Comparison of ENCODE assay signal across 17 mouse cellular contexts in genomic region chr12:35287974-35288373, GRCm38 (mm10).
DNase-seq lines count a peak whose midpoint lies in the region; ATAC-seq and TF ChIP-seq lines count a peak whose summit lies in the region.
"Had no signal": no experiment of that assay in that cellular context is flagged by ENCODE, and none has a peak within 500 bp of the region (broad histone marks: within the 10 kb centered on the region; RNA-seq: fewer than 3 reads in every experiment).

No protein-coding gene starts in this region.

- 47% methylated on average over 2 of the region's 2 CpGs for WGBS in heart, adult 2 months
- WGBS in forebrain, embryonic 16.5 days: 63% methylated on average over 2 of the region's 2 CpGs

- H3K27me3 ChIP-seq in heart, adult 2 months (ENCODE audit: control insufficient read depth, insufficient read depth, low read length): no peaks in the 10 kb centered on the region
- H3K27me3 ChIP-seq in forebrain, embryonic 16.5 days (replicated peaks; ENCODE audit: control insufficient read depth, insufficient read depth, low read length): no peaks in the 10 kb centered on the region
- H3K27me3 ChIP-seq: embryonic facial prominence, embryonic 12.5 days; heart, embryonic 13.5 days; limb, embryonic 13.5 days; stomach, embryonic 15.5 days had no signal

- DNase-seq in adrenal gland, adult 2 months: peak; percentile 35
- no peak for DNase-seq in adrenal gland, postnatal 4 days (ENCODE audit: low spot score in 2 of 2)
- DNase-seq in heart, adult 2 months: peak; percentile 36 to 57
- DNase-seq in heart, adult 8-10 months (ENCODE audit: low spot score): no peak
- DNase-seq in adipocyte (ENCODE audit: low spot score): peak; percentile 68
- no peak for DNase-seq in retina, postnatal 1 day
- DNase-seq: cerebellum, adult 11-12 months; kidney, adult 9 months; right cerebral cortex, adult 18-20 months; spleen, adult 18-20 months; thymus, adult 2 months had no signal

- H3K9me3 ChIP-seq in forebrain, embryonic 16.5 days (ENCODE audit: control insufficient read depth, low read length): no peaks in the 10 kb centered on the region
- H3K9me3 ChIP-seq: embryonic facial prominence, embryonic 12.5 days; heart, embryonic 13.5 days; limb, embryonic 13.5 days; stomach, embryonic 15.5 days had no signal

- 0 out of 2 replicates have a peak, but pooled peaks have one; percentile 2 for ATAC-seq in granulocyte monocyte progenitor cell, adult 5-6 weeks (replicated peaks; ENCODE audit: poor library complexity, severe bottlenecking)
- ATAC-seq in forebrain, embryonic 16.5 days: no peak

- H3K4me2 ChIP-seq in forebrain, embryonic 16.5 days (ENCODE audit: low read length): no peak overlapping the region
- H3K4me2 ChIP-seq: embryonic facial prominence, embryonic 12.5 days; heart, embryonic 13.5 days; limb, embryonic 13.5 days; stomach, embryonic 15.5 days had no signal

- TF ChIP-seq CTCF in heart, adult 2 months (IDR thresholded peaks at IDR 0.05): no peak

- no peaks in the 10 kb centered on the region; the same call in 1 of the 2 replicates for H3K36me3 ChIP-seq in heart, adult 2 months (ENCODE audit: control insufficient read depth, insufficient read depth, low read length)
- no peaks in the 10 kb centered on the region for H3K36me3 ChIP-seq in forebrain, embryonic 16.5 days (ENCODE audit: control insufficient read depth, insufficient read depth)
- H3K36me3 ChIP-seq: embryonic facial prominence, embryonic 12.5 days; heart, embryonic 13.5 days; limb, embryonic 13.5 days; stomach, embryonic 15.5 days had no signal

- H3K27ac ChIP-seq in heart, adult 2 months: no peak overlapping the region; the same call in 1 of the 2 replicates
- no peak overlapping the region for H3K27ac ChIP-seq in forebrain, embryonic 16.5 days (ENCODE audit: low read length)
- H3K27ac ChIP-seq: embryonic facial prominence, embryonic 12.5 days; heart, embryonic 13.5 days; limb, embryonic 13.5 days; stomach, embryonic 15.5 days had no signal

- TF ChIP-seq POLR2A in heart, adult 2 months (IDR thresholded peaks at IDR 0.05; ENCODE audit: insufficient read depth, low read depth, low read length): no peak

- H3K4me1 ChIP-seq in heart, adult 2 months (ENCODE audit: control insufficient read depth, insufficient read depth, low read length): peaks cover 2% of the 10 kb centered on the region
- H3K4me1 ChIP-seq in forebrain, embryonic 16.5 days (replicated peaks; ENCODE audit: control insufficient read depth, insufficient read depth, low read length): no peaks in the 10 kb centered on the region
- H3K4me1 ChIP-seq: heart, embryonic 13.5 days; stomach, embryonic 15.5 days had no signal

- TF ChIP-seq EP300 in heart, adult 2 months (IDR thresholded peaks at IDR 0.05; ENCODE audit: insufficient read depth, low read depth, low read length): no peak

- intact Hi-C loops in heart, adult 2 months (cut with DNase I): no loop called here

- H3K4me3 ChIP-seq in heart, adult 2 months: no peak overlapping the region
- no peak overlapping the region for H3K4me3 ChIP-seq in forebrain, embryonic 16.5 days (replicated peaks; ENCODE audit: low read length)
- H3K4me3 ChIP-seq: embryonic facial prominence, embryonic 12.5 days; heart, embryonic 13.5 days; limb, embryonic 13.5 days; stomach, embryonic 15.5 days had no signal

- no peak overlapping the region for H3K9ac ChIP-seq in heart, adult 2 months (ENCODE audit: low read depth, low read length)
- no peak overlapping the region for H3K9ac ChIP-seq in forebrain, embryonic 16.5 days (replicated peaks; ENCODE audit: low read depth, low read length)
- H3K9ac ChIP-seq: embryonic facial prominence, embryonic 12.5 days; heart, embryonic 13.5 days; limb, embryonic 13.5 days; stomach, embryonic 15.5 days had no signal

- no peaks in the 10 kb centered on the region for H3K79me2 ChIP-seq in heart, adult 2 months (replicated peaks; ENCODE audit: control insufficient read depth, insufficient read depth, low read length)

Comparison
In these comparisons a context has a peak if more than half of its experiments do, and no peak if none do; other contexts are left out.
1. DNase-seq: peak in adrenal gland, adult 2 months (single experiment), heart, adult 2 months (2 of 2) and adipocyte (single experiment); none in adrenal gland, postnatal 4 days (0 of 2), heart, adult 8-10 months (single experiment) and retina, postnatal 1 day (single experiment).